Mouse (Mus musculus): ENCODE results near the gene Ptprd.

Gene Ptprd

DNA sequence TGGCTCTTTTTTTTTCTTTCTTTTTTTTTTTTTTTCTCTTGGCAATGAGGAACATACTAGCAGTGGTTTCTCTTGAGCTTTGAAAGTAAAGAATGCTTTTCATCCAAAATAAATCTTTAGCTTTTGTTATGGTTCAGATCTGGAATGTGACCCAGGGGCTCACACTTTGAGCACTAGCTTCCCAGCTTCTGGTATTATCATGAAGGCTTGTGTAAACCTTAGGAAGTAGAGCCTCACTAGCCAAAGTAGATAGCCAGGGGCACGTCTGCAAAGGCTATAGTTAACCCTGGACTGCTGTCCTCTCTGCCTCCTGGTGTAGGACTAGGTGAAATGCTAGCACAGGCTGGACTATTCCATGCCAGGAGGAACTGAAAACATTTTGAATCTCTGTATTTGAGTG is 1310.1 kb downstream of the Ptprd start:
- DNase-seq (ENCODE audit: low read depth): no peak

DNA sequence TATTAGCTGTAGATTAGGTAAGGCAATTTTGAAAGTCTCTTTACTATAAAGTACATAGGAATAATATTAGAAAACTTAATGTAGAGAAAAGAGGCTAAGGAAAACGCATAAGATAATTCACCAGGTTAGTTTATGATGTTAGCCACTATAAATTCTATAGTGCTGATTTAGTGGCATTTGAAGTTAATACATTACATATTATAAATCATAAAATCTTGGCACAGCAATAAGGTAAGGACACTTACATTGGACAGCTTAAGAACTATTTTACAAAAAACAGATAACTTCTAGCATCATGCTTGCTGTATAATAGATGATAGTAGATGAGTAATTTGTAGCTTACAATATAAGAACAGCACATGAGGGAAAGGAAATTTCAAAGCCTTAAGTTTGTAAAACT is 1322.1 kb downstream of the Ptprd start:
- no peak for DNase-seq (ENCODE audit: low read depth)

- DNase-seq (ENCODE audit: low read depth): no peak
Observed at GRCm38 (mm10) chr4:76881610-76882009, 1330.2 kb downstream of the Ptprd start.

DNA sequence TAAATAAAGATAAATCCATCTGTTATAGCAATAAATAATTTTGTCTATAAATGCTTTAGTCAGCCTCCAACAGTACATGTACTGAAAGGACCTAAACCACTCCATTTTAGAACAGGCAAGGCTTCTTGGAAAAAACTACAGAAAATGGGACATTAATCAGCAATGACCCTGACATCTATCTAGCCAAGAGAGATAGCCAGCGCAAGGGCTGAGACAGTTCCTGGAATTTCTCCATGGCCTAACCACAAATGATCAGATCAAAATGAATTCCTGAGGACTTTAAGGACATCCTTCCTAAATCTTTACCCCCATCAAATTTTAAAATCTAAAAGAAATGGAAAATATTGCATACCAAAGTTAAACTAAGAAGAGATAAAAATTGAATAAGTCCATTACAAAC is 1340.8 kb downstream of the Ptprd start:
- no peak for DNase-seq (ENCODE audit: low read depth)

- DNase-seq (ENCODE audit: low read depth): no peak
Observed at GRCm38 (mm10) chr4:76865585-76865984, 1346.2 kb downstream of the Ptprd start.

DNA sequence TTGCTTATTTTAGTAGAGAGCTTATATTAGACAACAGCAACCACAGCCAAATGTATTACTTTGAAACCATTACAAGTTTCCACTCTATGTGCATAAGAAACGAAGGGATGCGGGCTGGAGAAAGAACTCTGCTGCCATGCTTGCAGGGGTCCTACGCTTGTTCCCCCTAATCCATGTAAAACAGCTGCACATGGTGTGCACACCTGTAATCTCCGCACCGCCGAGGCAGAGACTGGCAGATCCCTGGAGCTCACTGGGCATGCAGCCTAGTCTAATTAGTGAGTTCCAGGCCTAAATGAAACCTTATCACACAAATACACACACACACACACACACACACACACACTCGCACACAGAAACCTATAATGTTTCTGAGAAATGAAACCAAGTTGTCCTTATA is 1365.5 kb downstream of the Ptprd start:
- no peak for DNase-seq (ENCODE audit: low read depth)

GRCm38 (mm10) chr4:76839016-76839415 is 1372.7 kb downstream of the Ptprd start:
- DNase-seq (ENCODE audit: low read depth): no peak

DNA sequence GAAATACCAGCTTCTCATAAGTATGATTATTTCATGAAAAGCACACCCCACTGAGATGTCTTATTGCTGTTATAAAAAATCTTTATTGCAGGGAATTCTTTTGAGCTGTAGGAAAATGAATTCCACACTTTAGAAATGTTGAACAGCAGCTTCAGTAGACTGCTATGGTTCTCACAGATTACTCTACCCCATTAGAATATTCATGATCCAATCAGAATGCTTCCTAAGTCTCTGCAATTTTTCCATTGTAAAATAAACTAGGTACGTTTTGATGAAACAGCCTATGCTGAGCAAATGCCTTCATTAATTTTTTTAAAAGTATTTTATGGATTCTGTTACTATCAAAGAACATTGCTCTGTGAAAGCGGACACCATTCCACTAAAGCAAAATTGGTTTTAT is 1399.6 kb downstream of the Ptprd start:
- no peak for DNase-seq (ENCODE audit: low read depth)

DNA sequence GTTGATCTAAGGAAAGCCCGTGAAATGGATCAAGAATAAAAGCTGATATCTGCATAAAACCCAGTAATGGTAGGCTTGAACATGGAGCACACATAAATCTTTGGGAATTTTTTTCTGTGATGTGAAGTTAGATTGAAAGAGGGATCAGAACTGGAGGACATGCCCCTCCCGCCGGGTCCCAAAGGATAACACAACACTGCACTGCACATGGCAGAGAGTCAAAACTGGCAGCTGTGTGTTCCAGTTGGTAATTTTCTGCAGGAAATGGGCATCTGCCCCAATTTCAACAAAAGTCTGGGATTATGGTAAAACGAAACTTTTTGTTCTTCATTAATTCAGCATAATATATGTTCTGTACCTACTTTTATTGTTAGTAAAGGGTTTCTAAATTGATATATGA is 1409.1 kb downstream of the Ptprd start:
- DNase-seq (ENCODE audit: low read depth): no peak

DNA sequence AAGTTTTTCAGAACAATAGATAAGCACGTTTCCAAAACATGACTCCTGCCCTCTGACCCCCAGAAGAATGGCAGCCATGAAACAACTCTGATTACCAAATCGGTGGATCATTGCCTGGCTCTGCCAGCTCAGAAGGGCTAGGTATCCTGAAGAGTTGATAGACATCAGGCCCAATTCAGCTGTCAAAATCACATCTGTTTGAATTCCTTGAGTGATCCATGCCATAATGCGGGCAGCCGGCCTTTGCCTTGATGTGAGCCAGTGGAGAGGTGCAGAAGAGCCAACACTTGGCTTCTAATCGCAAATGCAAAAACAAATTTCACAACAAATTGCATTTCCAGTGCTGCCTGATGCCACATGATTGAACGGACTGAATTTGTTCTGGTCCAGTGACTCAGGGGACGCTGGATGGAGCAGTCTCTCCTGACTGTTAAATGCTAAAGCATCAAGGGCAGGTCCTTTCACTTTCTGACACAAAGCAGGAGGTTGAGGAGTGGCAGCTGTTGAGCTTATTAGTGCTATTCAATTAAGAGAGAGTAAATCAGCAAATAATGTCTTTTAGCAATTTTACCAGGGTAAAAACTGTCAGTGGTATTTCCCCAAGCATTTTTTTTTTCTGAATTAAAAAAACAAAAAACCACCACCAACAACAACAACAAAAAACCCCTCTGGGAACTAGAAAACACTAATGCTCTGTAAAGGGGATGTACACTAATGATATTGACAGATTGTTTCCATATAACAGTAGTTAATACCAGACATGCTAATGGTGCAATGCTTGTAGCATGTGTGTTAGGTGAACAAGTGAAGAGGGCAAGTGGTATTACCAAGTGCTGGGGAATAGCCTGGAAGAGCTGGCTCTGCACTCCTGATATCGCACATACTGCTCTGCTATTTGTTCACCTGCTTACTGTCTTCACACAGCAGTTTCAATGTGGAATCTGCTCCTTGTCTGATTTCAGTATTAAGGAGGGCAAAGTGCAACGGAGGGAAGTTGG is 1413.5 kb downstream of the Ptprd start:
- DNase-seq (ENCODE audit: low read depth): no peak

DNA sequence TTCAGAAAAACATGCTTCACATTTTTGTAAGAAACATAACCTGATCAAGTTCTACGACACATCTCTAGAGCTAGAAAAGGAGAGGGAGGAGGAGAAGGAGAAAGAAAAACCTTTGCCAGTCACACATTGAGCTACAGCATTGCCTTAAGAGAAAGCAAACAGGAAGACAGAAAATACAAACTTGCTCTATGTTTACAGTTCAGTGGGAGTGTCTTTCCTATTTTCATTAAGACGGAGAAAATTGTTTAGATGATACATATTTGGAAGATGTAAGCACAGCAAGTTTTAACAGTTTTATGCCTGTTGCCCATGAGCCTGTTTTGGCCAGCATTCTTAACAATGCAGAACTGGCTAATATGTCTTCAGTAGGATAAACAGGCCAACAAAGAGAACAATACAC is 1426.4 kb downstream of the Ptprd start:
- no peak for DNase-seq (ENCODE audit: low read depth)

- DNase-seq (ENCODE audit: low read depth): no peak
Observed at GRCm38 (mm10) chr4:76779558-76780124, 1432.1 kb downstream of the Ptprd start.

- no peak for DNase-seq (ENCODE audit: low read depth)
Observed at GRCm38 (mm10) chr4:76766918-76767317, 1444.8 kb downstream of the Ptprd start.

GRCm38 (mm10) chr4:76766429-76766828 is 1445.3 kb downstream of the Ptprd start:
- no peak for DNase-seq (ENCODE audit: low read depth)

- no peak for DNase-seq (ENCODE audit: low read depth)
Observed at GRCm38 (mm10) chr4:76750709-76751108, 1461.1 kb downstream of the Ptprd start.

DNA sequence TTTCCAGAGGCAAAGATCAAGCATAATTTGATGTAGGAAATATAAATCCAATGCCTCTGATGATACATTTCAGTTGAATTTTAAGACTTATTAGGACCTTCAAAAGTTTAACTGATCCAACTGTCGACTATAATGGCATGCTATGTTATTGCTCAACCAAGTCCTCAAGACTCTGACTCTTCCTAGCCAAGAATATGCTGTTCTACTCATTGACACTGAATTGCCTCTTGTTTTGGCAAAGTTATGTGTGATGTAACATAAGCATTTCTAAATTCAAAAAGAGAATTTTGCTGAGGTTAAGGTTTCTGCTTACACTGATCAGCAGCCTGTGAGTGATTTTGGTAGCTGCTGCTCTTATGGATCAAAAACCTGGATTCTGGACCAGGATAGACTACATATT is 1475.9 kb downstream of the Ptprd start:
- no peak for DNase-seq (ENCODE audit: low read depth)

DNA sequence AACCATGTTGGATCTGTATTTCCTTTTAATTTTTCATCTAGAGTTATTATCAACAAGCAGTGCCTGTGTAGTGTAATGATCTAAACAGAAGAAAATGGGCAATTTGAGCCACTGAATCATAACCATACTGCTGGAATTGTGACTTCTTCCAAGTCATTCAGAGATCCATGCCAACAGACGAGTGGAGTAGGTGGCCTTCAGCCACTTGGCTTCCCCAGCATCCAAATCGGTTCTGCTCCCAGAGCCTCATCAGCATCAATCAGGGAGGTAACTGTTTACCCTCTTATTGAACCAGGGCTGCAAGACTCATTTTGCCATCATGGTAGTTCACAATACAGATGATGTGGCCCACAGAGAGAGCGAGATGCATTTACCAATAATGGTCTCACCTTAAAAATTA is 1536.0 kb downstream of the Ptprd start:
- DNase-seq (ENCODE audit: low read depth): no peak

GRCm38 (mm10) chr4:76673224-76673623 is 1538.5 kb downstream of the Ptprd start:
- DNase-seq (ENCODE audit: low read depth): no peak

DNA sequence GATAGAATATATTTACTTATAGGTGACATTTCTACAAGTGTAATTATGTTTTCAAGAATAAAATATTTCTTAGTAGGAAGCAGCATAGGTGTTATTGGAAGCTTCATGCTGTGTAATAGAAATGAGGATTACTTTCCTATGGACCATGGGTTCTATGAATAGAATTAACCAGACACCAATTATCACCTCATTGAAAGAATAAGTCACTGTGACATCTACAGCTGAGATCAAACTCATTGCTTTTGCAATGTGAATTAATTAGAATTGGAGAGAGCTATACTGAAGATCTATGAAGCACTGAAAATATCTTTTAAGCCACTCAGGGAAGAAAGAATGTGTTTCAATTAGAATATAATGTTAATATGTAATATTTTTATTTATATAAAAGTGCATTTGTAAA is 1539.1 kb downstream of the Ptprd start:
- no peak for DNase-seq (ENCODE audit: low read depth)

GRCm38 (mm10) chr4:76661725-76662124 is 1550.0 kb downstream of the Ptprd start:
- DNase-seq (ENCODE audit: low read depth): no peak

DNA sequence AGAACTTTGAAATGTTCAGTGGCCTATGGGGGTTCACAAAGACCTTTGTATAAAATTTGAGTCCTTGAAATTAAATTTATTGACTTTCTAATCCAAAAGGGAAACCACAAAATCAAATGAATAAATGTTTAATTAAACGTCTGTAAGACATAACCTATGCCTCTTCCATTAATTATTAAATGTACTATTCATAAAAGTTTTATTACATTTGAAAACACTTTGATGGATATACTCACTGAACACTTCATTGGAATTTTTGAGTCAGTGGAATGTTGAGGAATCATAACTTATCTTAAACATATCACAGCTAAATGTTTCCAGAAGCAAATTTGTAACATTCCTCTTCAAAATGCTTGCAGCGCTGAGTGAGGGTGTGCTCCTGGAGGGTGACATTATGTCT is 1551.6 kb downstream of the Ptprd start:
- no peak for DNase-seq (ENCODE audit: low read depth)

DNA sequence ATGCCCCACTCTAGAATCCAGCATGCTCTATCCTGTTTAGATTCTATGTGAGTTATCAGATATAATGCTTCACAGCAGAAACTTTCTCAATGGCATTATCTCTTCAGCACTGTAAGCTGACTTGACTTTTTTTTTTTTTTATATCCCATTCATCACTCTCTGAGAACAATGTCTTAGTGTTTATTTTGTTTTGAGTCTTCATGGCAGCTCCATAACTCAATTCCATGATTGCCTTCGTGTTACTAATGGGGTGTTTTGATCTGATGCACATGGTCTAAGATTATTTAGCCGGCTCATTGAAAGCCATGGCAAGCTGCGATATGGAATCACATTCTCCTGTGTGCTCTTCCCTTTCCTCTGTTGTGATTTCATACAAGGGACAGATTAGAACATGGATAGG is 1555.0 kb downstream of the Ptprd start:
- DNase-seq (ENCODE audit: low read depth): no peak

- DNase-seq (ENCODE audit: low read depth): no peak
Observed at GRCm38 (mm10) chr4:76652971-76653370, 1558.8 kb downstream of the Ptprd start.

DNA sequence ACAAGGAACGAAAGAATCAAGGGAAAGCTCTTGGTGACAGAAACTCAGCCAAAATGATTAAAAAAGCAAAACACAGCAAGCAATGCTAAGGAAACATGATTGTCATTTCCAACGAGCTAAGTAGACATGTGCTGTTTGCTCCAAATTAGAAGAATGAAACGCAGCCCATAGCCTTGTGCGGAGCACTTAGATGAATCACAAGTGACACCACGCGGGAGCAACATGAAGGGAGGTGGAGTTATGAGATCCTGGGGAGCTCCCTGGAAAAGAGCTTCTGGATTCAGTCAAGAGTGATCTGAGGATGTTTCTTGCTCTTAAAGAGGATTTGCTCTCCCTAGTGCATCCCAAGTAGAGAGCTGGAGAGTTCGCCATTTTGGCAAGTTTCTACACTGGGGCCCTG is 1590.0 kb downstream of the Ptprd start:
- DNase-seq (ENCODE audit: low read depth): no peak

Data from c-Kit-positive CD71-positive TER-119-negative erythroid progenitor cells, embryonic 14.5 days (primary cell).